Mouse (Mus musculus): Measurements from ENCODE around the gene Ttll8. TPM values are rescaled to one million over a fixed set of nuclear protein-coding genes. Genes with fewer than 3 reads are reported as not detected.

Ttll8 gene
- not detected for total RNA-seq (2022)

DNA sequence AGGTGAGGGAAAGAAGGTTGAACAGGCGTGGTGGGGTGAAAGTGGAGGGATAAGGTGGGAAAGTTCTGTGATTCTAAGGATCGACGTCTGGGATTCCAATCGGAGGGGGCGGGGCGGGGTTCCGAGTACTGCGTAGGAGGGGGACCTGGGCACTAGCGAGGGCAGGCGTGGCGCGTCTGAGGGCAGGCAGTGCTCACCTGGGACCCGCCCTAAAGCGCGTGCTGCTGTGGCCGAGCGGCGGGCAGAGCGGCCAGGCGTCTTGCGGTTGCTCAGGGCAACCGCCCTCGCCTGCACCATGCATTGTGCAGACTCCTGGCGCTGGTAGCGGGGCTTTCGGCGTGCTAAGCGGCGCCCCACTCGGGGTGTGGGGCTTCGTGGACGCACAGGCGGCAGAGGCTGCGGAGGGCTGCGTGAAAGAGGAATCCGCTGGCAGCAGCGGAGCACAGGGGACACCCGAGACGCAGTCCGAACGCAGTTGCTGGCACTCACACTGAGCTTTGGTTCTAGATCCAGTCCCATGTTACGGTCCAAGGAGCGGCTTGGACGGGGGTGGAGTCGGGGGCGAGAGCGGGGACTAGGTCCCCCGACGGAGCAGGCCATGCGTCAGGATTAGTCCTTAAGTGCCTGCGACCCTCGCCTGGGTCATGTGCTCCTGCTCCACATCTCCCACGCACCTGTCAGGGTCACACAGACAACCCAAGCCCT, at the start of gene Ttll8:
TSS of gene Ttll8 (minus strand) at position 51 of the 705 bp plus-strand sequence.
- no peak for DNase-seq (ENCODE audit: low spot score in 2 of 2)

DNA sequence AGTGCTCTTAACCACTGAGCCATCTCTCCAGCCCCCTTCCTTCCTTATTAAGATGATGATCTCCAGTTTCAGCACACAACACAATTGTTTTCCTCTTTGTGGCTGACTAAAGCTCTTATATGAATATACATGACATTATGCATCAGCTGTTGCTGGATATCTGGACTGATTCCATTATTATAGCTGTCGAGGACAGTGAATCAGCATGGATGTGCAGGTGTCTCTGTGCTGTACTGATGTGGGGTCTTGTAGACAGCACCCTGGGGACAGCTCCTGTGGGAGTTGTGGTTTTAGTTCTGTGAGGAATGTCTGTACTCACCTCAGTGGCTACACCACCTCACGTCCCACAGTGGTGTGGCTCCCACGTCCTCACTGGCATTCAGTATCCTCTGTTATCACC, 47.0 kb upstream of the Ttll8 start:
- DNase-seq (ENCODE audit: low spot score in 2 of 2), result no peak

DNA sequence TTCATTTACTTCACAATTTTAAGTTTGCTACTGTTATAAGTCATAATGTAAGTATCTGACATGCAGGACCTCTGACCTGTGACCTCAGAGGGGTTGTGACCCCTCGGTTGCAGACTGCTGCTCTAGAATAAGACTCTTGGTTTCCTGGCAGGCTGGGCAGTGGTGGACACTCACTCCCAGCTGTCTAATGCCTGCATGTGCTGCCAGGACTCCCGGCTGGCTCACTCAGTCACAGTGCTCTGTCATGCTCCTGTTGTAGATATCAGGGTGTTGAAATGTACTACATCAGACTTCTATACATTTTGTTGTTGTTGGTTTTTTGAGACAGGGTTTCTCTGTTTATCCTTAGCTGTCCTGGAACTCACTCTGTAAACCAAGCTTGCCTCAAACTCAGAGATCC, 46.1 kb upstream of the Ttll8 start:
- no peak for DNase-seq (ENCODE audit: low spot score in 2 of 2)

- no peak for DNase-seq (ENCODE audit: low spot score in 2 of 2)
Measured at GRCm38 (mm10) chr15:88999124-88999523, 44.9 kb upstream of the Ttll8 start.

DNA sequence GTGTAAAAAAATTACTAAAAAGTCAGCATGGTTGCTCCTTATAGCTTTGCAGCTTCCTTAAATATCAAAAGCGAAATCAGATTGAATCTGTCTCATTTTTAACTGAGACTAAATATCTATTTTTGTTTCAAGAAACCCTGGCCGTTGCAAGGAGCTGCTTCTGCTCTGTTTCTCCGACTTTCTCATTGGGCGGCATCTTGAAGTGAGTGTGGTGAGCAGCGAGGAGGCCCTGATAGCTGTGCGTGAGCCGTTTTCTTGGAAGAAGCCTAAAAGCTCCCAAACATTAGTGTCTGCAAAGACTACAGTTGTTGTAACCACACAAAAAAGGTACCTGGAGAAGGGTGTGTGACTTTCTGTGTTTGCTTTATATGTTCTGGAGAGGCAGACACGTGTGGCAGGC, 44.4 kb upstream of the Ttll8 start:
- no peak for DNase-seq (ENCODE audit: low spot score in 2 of 2)

- no peak for DNase-seq (ENCODE audit: low spot score in 2 of 2)
Measured at GRCm38 (mm10) chr15:88989236-88989635, 35.0 kb upstream of the Ttll8 start.

DNA sequence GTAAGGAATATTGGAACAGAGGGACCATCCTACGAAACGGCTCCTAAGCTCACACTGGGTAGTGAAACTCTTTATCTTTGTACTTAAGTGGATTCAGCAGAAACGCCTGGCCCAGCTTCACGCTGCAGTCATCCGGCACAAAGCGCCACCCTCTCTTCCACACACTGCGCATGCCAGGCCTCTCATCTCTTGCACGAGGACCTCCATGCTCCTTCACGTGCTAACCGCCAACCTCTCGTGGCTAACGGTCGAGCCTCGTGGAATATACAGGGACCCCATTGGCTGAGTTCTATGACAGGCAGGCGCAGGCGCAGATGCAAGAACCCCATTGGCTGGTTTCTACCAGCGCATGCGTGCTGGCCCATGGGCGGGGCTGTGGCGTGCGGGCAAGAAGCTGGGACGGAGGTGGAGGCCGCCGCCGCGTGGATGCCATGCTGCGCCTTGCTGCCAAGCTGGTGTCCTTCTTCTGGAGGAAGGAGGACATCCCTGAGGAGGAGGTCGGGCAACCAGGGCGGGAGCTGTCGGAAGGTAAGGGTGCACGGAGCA, 28.4 kb upstream of the Ttll8 start, which contains the start of gene Mov10l1:
TSS of gene Mov10l1 (plus strand) at position 376 of the 546 bp plus-strand sequence.
- DNase-seq (ENCODE audit: low spot score in 2 of 2), result no peak

GRCm38 (mm10) chr15:88979138-88979446, 24.9 kb upstream of the Ttll8 start:
- no peak for DNase-seq (ENCODE audit: low spot score in 2 of 2)

DNA sequence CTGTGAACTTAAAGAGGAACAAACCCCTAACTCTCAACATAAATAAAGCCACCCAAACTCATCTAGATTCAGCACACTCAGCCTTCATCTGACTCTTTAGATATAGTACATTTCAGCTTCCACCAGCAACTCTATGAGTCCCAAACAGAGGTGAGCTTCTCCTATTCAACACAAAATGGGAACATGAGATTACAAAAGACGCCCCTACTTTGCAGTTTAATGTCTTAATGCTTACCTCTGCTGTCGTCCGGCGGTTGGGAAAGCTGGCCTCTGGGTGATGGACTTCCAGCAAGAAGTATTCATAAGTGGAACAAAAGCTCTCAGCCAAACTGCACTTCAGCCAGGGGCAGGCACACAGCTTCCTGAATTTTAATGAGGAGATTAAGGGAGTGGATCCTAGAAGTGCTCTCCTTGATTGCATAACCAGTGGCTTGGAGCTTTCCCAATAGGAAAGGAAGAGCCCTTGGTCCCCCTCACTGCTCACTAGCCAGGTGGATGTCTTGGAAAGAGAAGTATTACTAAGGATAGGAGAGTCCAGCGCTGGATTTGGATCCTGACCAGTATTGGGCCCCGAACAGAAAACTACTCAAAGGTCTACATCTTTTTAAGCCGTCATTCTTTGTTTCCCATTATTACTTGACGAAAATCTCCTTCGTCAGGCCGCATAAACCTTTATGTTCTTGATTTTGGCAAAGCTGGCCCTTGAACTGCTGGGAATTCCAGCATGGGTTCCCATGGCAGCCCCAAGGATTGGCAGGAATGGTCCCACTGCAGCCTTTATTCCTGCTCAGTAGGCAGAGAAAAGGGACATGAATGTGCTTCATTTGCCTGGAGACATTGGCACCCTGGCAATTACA, 24.3 kb upstream of the Ttll8 start, which contains the start of gene Mlc1:
TSS of gene Mlc1 (minus strand) at position 727 of the 857 bp plus-strand sequence.
- DNase-seq (ENCODE audit: low spot score in 2 of 2), result no peak

- no peak for DNase-seq (ENCODE audit: low spot score in 2 of 2)
Measured at GRCm38 (mm10) chr15:88972300-88972699, 18.1 kb upstream of the Ttll8 start.

GRCm38 (mm10) chr15:88964070-88964578, 9.9 kb upstream of the Ttll8 start:
- no peak for DNase-seq (ENCODE audit: low spot score in 2 of 2)

DNA sequence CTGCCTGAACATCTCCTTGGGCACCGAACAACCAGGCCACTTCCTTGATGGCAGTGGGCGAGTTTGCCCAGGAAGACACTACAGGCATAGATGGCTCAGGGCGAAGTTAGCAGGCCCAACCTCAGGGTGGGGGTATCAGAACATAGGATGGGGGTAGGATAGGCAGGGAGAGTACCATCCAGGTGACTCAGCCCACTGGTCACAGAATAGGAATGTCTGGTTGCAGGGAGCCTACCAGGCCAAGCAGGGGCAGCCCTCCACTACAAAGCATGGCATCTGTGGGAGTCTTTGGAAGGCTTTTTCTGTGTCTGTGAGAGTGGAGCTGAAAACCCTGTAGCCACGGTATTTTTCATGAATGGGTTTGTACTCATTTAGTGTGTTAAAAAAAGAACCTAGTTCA, 3.3 kb upstream of the Ttll8 start:
- no peak for DNase-seq (ENCODE audit: low spot score in 2 of 2)

GRCm38 (mm10) chr15:88955342-88955741, 1.1 kb upstream of the Ttll8 start:
- no peak for DNase-seq (ENCODE audit: low spot score in 2 of 2)

DNA sequence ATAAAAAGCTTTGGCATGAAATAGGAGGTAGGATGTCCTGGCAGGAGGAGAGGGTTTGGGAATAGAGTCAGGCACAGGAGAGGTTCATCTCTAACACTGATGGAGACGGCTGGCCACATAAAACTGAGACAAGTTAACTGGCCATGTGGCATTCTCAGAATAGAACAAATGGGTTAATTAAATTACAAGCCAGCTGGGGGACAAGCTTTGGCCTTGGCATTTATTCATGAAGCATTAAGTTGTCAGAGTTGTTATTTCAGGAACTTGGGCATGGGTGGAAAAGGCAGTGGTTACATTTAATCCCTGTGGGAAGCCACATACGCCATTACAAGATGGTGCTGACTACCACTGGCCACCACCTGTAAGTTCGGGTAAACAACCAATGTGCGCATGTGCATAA, 3.0 kb downstream of the Ttll8 start:
- no peak for DNase-seq (ENCODE audit: low spot score in 2 of 2)

DNA sequence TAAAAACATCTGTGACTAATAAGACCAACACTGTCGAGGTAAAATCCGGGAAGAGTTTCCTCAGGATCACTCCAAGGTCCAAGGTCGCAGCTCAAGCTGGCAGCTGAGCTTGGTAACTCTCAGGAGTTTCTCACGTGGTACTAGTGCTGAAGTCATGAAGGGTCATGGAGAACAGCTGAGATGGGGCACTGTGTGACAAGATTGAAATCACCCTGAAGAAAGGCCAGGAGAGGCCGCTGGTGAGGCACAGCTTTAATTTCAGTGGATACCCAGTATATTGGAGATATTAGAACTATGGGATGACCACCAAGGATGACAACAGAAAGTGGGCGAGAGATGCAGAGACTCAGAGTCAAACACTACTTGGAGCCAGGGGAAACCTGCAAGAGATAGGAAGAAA, 7.4 kb downstream of the Ttll8 start:
- no peak for DNase-seq (ENCODE audit: low spot score in 2 of 2)

DNA sequence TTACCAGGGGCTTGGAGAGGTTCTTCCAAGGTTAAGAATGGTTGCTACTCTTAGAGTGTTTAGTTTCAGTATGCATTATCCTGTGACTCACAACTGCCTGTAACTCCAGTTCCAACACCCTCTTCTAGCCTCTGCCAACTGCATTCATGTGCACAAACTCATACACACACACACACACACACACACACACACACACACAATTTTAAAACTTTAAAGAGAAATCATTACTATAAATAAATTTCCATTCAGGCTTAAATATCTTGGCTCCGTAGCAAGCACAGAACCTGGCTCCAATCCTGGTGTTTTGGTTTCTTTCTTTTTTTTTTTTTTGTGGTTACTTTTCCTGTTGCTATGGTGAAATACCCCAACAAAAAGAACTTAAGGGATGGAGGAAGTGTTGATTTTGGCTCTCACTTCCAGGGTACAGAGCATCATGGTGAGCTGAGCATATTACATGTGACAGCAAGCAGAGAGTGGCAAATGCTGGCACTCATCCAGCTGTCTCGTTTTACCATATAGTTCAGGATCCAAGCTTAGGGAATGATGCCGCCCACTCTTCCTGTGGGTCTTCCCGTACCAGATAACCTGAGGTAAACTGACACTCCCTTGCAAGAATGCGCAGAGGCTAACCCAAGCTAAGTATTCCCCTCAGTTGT, 10.2 kb downstream of the Ttll8 start:
- no peak for DNase-seq (ENCODE audit: low spot score in 2 of 2)

- no peak for DNase-seq (ENCODE audit: low spot score in 2 of 2)
Measured at GRCm38 (mm10) chr15:88942783-88943182, 11.4 kb downstream of the Ttll8 start.

DNA sequence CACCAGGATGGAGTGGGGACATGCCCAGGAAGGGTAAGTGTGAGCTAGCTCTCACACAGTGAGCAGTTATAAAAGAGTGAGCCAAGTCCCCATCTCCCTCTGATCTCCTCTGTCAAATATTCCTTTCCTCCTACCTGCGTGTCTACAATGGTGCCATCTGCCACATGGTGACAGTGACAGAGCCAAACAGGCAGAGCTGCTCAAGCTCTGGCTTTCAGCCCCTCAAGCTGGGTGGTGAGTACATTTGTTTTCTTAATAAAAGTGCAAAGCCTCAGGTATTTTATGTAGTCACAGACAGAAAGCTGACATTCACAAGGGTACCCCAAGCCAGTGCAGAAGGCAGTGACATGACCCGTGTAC, 16.9 kb downstream of the Ttll8 start:
- no peak for DNase-seq (ENCODE audit: low spot score in 2 of 2)

DNA sequence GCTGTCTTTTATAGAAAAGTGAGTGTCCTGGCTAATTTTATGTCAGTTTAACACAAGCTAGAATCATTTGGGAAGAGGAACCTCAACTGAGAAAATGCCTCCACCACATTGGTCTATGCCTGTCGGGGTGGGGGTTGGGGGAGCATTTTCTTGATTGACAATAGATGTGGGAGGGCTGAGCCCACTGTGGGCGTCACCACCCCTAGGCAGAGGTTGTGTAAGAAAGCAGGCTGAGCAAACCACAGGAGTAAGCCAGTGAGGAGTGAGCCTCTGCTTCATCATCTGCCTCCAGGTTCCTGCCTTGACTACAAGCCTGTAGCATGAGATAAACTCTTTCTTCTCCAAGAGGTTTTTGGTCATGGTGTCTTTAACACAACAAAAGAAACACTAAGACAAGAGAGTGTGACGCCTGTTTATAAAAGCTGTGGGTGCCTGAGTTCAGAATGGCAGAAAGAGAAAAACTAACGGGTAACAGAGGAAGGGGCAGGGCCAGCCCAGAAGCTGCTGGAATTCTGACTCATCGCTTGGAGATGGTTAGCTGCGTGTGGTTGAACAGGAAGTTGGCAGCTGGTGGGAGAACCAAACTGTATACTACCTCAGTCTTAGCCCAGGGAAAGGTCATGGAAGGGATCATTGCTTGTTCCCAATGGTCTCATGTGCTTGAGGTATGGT, 17.5 kb downstream of the Ttll8 start:
- no peak for DNase-seq (ENCODE audit: low spot score in 2 of 2)

DNA sequence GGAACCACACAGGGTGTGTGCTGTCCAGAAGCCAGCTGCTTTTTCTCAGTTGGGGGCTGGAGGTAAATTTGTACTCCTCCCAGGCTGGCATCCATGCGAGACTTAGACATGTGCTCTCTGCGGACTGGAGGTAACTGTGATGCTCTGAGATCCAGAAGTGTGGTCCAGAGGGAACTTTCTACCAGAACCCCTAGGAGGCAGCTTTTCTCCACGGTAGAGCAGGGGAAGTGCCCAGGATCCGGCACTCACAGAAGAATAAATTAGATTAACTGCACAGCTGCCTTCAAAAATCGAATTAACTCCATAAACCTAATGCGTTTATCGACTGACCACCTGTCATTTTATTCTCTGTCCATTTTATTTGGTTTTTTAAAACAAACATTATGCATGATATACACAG, 20.1 kb downstream of the Ttll8 start:
- no peak for DNase-seq (ENCODE audit: low spot score in 2 of 2)

GRCm38 (mm10) chr15:88932667-88933066, 21.6 kb downstream of the Ttll8 start:
- DNase-seq (ENCODE audit: low spot score in 2 of 2), result no peak
